Mouse (Mus musculus): ENCODE measurements around the gene 2900011O08Rik.

DNA sequence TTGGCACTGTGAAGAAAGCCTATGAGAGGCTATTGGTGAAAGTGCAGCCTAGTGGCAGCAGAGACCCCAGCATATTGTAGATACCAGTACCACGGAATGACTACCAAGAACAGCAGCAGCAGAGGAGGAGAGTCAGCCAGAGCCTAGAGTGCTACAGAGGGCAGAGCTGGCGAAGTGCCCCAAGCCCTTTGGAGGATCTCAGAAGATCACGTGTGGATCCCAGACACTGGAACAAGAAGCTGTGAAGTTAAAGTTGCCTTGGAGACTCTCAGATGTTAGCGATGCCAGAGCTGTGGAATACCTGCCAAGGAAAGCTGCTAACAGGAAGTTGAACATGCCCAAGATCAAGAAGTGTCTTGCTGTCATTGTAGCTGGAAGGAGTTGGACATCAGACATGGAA lies 18.9 kb downstream of the 2900011O08Rik start:
- TF ChIP-seq CTCF (IDR thresholded peaks at IDR 0.05; ENCODE audit: low read depth) (no peak), EP300 (IDR thresholded peaks at IDR 0.05; ENCODE audit: low read depth) (no peak)
